Mouse (Mus musculus) small intestine, adult 2 months (tissue): Measurements from ENCODE around the gene Gm45140. TPM values are rescaled to one million over a fixed set of nuclear protein-coding genes. Genes with fewer than 3 reads are reported as not detected.

ENCODE experiments used
- H3K27ac ChIP-seq: fragments of 200-500 bp; 2 replicates; pipeline ENCODE4 v1.5.1; 2012; ENCODE audit warnings: low read depth, low read length, control low read depth, inconsistent platforms; ENCODE audit not compliant: insufficient read depth
- H3K27me3 ChIP-seq: fragments of 200-500 bp; 2 replicates; pipeline ENCODE4 v1.6.1; 2012; ENCODE audit warnings: mild to moderate bottlenecking, moderate library complexity, low read length, inconsistent platforms; ENCODE audit not compliant: control insufficient read depth, insufficient read depth
- H3K36me3 ChIP-seq: fragments of 200-500 bp; 2 replicates; pipeline ENCODE4 v1.6.1; 2012; ENCODE audit warnings: mild to moderate bottlenecking, low read length, control low read depth, inconsistent platforms; ENCODE audit not compliant: control insufficient read depth, insufficient read depth
- H3K4me1 ChIP-seq: fragments of 200-500 bp; 2 replicates; pipeline ENCODE4 v1.6.1; 2012; ENCODE audit warnings: low read length, inconsistent platforms, mixed read lengths; ENCODE audit not compliant: control insufficient read depth, insufficient read depth, insufficient read length
- H3K4me3 ChIP-seq: fragments of 200-500 bp; 2 replicates; pipeline ENCODE4 v1.5.1; 2012; ENCODE audit warnings: low read depth, mild to moderate bottlenecking, control low read depth, inconsistent platforms, low read length, moderate library complexity
- CTCF ChIP-seq: fragments of 200-500 bp; IDR thresholded peaks from 2 replicates; pipeline ENCODE4 v1.5.1; 2012; ENCODE audit warnings: low read depth, mild to moderate bottlenecking, control low read depth, inconsistent platforms, low read length, moderate library complexity, mixed read lengths; ENCODE audit not compliant: insufficient replicate concordance, insufficient read length; ENCODE audit errors: extremely low read depth
- POLR2A ChIP-seq: fragments of 200-500 bp; IDR thresholded peaks from 2 replicates; pipeline ENCODE4 v1.6.1; 2012; ENCODE audit warnings: low read depth, mild to moderate bottlenecking, control low read depth, inconsistent platforms, low read length, moderate library complexity
- WGBS: fragments of 180-500 bp; shearing (Covaris S2); methylation state at CpG from one replicate; pipeline ENCODE4 v1.1.7; 2018; 5-methylcytosine and 5-hydroxymethylcytosine counted together
- polyA plus RNA-seq: library from polyadenylated mRNA; depleted of rRNA; stranded (reverse); fragments of >200 nt; gene quantifications from 2 replicates; pipeline ENCODE4 v1.2.3, GENCODE M21; 2012

Gene Gm45140
- polyA plus RNA-seq, 1 experiment = 0.34 TPM

DNA sequence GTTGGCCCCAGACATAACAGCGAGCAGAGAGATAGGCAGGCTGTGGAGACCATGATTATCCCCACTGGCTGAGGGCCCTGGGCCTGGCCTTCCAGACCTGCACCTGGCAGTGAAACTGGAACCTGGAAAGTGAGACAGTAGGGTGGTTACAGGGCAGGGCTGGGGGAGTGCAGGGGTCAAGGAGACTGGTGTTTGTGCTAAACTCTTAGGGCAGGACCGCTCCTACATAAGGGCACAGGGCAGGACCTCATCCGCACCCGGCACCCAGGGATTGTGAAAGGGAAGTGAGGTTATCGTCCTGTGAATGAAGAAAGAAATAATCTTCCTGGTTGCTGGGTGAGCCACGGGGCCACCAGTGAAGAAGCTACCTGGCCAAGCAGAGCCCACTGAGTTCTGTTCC lies 45.8 kb downstream of the Gm45140 start:
- Histone ChIP-seq H3K27ac (peak overlapping the region; percentile 70), H3K36me3 (peaks cover 32% of the 10 kb centered on the region), H3K27me3 (no peaks in the 10 kb centered on the region), H3K4me3 (no peak overlapping the region), H3K4me1 (peaks cover 49% of the 10 kb centered on the region)
- WGBS = 27% methylated on average over 6 of the region's 6 CpGs
- TF ChIP-seq CTCF (no peak), POLR2A (no peak)

DNA sequence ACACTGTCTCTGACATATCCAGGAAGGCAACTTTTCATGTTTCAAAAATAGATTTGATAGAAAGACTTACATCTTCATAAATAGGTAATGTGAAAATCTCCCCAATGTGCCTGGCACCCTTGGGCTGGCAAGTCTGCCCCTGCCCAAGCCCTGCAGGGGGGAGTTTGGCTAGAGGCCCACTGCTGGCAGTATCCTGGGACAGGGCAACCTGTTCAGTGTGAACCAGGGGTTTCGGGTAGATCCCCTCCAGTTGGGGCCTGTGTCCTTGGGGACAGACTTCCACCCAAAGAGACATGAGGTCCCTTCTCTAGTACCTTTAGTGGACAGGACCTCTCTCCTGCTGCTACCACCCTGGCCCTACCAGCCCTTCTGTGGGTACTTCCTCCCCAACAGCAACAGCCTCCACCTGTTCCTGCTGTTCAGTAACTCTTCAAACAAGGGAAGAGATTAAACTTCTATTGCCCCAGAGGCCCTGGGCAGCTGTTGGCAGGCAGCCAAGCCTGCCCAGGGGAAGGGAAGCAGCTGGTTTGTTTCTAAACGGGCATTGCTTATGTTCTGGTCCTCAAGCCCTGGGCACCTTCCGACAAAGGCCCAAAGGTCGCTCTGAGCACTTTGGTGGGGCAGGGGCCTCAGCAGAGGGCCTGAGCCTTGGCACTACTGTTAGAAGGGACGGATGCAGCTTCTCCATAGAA lies 46.6 kb downstream of the Gm45140 start:
- Histone ChIP-seq H3K36me3 (peaks cover 25% of the 10 kb centered on the region), H3K27ac (peak overlapping the region; percentile 70)
- WGBS = 9% methylated on average over 5 of the region's 5 CpGs

GRCm38 (mm10) chr6:87788266-87788895 lies 47.2 kb downstream of the Gm45140 start:
- peaks cover 22% of the 10 kb centered on the region for H3K36me3 ChIP-seq
- H3K27me3 ChIP-seq = no peaks in the 10 kb centered on the region
- whole genome bisulfite sequencing = 85% methylated on average over 9 of the region's 9 CpGs
- H3K4me3 ChIP-seq = no peak overlapping the region
- H3K4me1 ChIP-seq = peaks cover 49% of the 10 kb centered on the region
- TF ChIP-seq POLR2A = no peak
- TF ChIP-seq CTCF = no peak
- H3K27ac ChIP-seq = peak overlapping the region; percentile 70; the same call in 1 of the 2 replicates

More for the DNA sequence above, 46.6 kb downstream of the Gm45140 start:
- H3K27me3 ChIP-seq = no peaks in the 10 kb centered on the region
- no peak overlapping the region for H3K4me3 ChIP-seq
- peaks cover 49% of the 10 kb centered on the region for H3K4me1 ChIP-seq
- TF ChIP-seq CTCF (no peak), POLR2A (peak; percentile 38; the same call in 1 of the 2 replicates)

DNA sequence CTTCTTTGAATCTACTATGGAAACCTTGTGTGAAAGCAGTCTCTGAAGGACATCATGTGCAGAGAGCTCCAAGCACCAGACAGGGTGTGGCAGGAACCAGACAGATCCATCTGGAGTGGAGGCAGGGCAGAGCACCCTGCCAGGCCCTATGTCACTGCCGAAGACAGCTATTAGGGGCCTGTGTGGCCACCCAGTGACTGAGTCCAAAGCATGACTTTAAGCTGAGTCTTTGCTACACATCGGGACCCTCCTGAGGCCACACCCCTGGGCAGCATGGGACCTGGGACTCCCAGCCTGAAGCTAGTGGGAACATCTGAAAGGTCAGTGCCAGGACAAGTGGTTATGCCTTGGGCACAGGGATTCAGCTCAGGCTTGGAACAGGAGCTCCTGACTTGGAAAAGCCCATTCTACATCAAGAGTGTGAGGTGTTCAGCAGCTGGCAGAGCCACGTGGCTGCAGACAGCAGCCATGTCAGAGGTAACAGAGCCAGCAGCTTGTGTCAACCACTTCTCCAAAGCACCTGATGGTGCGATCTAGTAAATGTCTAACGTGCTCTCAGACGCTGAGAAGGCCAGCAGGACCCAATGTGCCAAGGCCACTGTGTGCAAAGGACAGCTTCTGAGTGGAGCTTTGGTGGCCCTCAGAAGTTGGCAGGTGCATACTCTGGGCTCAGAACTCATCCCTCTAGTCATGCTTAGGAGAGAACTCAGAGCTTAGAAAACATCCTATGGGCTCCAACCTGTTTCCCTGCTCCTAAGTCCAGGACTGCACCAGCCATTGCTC lies 48.3 kb downstream of the Gm45140 start:
- Histone ChIP-seq H3K4me1 (peaks cover 49% of the 10 kb centered on the region), H3K27me3 (no peaks in the 10 kb centered on the region), H3K27ac (0 out of 2 replicates have a peak overlapping the region, but pooled peaks have one; percentile 14), H3K36me3 (peaks cover 12% of the 10 kb centered on the region), H3K4me3 (no peak overlapping the region)
- TF ChIP-seq CTCF (no peak), POLR2A (no peak)
- 37% methylated on average over 6 of the region's 6 CpGs for WGBS

DNA sequence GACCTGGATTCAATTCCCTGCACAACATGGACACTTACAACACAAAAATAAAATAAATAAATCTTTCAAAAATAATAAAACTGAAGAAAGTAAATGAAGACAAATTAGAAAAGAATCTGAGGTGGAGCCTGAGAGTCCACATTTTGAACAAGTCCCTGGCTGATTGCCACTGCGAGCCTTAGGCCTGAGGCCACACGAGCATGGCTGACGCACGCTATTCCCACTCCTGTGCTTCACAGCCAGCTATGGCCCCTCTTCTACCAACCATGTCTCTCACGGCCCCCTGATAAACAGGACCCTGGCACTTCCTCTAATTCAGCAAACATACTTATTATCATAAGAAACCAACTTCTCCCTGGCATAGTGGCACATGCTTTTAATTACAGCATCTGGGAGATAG lies 49.0 kb downstream of the Gm45140 start:
- peaks cover 5% of the 10 kb centered on the region for H3K36me3 ChIP-seq
- TF ChIP-seq POLR2A (no peak), CTCF (no peak)
- 62% methylated on average over 5 of the region's 5 CpGs for WGBS
- 0 out of 2 replicates have a peak overlapping the region, but pooled peaks have one; percentile 10 for H3K27ac ChIP-seq
- no peaks in the 10 kb centered on the region for H3K27me3 ChIP-seq
- H3K4me3 ChIP-seq = no peak overlapping the region
- peaks cover 49% of the 10 kb centered on the region for H3K4me1 ChIP-seq

GRCm38 (mm10) chr6:87784033-87784432 lies 51.6 kb downstream of the Gm45140 start:
- Histone ChIP-seq H3K27ac (no peak overlapping the region), H3K4me3 (no peak overlapping the region), H3K4me1 (peaks cover 29% of the 10 kb centered on the region), H3K36me3 (no peaks in the 10 kb centered on the region), H3K27me3 (no peaks in the 10 kb centered on the region)
- WGBS = 80% methylated on average over 8 of the region's 8 CpGs
- TF ChIP-seq POLR2A (no peak), CTCF (no peak)
